Mouse (Mus musculus): ENCODE results near the gene Fbxo44.
"Not testable (repeated sequence)": the region's sequence is repeated elsewhere in the genome, so short reads cannot be mapped to it uniquely, and the experiment has no call there.

Fbxo44 gene

DNA sequence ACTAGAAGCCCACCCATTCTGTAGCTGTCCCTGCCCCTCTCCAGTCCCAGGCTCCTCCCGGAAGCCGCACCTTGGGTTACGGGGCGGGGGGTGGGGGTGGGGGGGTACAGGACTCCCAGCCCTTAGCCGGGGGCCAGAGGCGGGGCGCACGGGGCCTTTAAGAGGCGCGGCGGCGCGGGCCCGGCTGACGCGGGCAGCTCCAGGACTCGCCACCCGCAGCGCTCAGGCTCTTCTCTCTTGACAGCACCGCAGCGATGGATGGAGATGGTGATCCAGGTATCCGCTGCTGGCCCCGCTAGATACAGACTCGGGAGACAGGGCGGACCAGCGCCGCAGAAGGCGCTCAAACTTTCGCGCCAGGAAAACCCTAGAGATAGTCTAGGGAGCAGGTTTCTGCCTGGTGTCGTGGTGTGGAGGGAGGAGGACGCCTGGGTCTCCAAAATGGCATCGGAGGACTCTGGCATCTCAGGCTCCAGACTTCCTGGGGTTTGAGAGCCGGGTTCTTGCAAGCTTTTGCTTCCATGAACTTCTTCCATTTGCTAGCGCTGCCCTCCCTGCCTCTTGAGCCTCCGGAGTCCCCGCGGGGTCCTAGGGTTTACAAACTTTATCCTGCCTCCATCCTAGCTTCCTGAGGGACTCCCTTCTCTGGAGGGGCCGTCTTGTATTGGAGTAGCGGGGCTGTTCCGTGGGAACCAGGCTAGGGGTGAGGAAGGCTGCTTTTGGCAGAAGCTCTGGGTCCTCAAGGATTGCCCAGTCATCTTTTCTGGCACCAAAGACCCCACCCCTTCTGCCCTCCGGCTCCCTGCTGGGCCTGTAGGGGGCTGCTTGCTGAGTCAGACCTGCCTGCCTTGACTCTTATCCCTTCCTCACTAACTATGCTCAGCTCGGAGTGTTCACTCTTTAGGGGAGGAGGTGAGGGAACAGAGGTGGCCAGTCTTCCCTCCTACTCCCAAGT, at the start of gene Fbxo44, which contains the start of gene Fbxo2:
Fbxo44 (minus strand) TSS at position 47 of the 955 bp plus-strand sequence.
Fbxo2 (plus strand) TSS at position 186 of the 955 bp plus-strand sequence.
- no peak for DNase-seq

GRCm38 (mm10) chr4:148204873-148205232, 44.6 kb upstream of the Fbxo44 start:
- no peak for DNase-seq

- DNase-seq, result no peak
Measured at GRCm38 (mm10) chr4:148204061-148204872, 44.0 kb upstream of the Fbxo44 start.

DNA sequence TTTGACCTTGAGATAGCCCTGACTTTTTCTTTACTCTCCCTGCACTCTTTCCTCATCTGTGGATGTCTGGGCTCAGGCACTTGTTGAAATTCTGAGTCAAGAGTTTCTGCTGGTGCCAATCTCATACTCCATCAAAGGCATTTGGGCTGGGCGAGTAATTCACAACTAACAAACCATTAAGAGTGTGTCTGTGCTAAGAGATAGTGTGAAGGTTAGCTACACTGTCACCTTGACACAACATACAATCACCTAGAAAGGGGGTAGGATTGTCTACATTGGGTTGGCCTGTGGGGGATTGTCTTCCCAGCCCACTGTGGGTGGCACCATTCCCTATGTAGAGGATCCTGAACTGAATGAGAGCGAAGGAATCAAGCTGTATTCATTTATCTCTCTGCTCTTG, 43.3 kb upstream of the Fbxo44 start:
- DNase-seq, result no peak

DNA sequence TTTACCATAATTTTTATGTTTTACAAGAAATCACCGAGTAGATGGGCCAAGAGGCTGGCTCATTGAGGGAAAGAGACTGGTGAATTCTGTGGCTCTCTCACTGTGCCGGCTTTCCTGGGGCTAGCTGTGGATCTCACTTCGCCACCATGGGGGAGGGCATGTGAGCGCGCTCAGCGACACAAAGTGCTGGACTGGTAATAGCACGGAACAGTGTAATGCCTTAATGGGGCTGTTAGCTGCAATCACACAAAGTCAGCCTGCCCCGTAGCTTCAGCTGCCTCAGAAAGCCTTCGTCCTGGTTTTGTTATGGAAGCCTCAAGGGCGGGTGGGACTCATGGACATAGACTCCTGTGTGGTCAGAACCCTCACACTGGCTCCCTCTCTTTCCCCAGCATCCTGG, 38.4 kb upstream of the Fbxo44 start:
- no peak for DNase-seq

GRCm38 (mm10) chr4:148194400-148194799, 34.1 kb upstream of the Fbxo44 start:
- no peak for DNase-seq

DNA sequence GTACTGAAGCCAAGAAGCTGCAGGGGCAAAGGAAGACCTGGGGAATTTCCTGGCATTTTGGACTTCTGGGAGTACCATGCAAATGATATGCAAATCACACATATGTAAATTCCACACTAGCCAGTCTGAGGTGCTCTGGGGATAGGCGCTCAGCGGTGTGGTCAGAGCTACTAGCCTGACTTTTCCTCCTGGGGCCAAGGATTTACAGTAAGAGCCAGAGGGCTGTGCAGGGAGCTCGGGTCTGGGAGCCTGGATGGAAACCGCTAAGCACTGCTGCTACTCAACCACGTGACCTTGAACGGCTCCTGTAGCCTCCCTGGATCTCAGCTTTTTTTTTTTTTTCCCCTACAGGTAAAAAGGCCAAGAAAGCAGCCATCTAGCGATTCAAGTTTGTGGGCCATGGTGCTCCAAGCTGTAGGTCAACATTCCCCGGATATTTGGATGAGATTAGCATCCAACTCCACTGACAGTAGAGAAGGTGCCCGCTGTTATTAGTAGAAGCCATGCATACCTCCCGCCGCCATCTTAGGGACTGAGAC, 32.5 kb upstream of the Fbxo44 start:
- DNase-seq, result peak; percentile 7

- DNase-seq, result not testable (repeated sequence)
Measured at GRCm38 (mm10) chr4:148188767-148189166, 28.5 kb upstream of the Fbxo44 start.

DNA sequence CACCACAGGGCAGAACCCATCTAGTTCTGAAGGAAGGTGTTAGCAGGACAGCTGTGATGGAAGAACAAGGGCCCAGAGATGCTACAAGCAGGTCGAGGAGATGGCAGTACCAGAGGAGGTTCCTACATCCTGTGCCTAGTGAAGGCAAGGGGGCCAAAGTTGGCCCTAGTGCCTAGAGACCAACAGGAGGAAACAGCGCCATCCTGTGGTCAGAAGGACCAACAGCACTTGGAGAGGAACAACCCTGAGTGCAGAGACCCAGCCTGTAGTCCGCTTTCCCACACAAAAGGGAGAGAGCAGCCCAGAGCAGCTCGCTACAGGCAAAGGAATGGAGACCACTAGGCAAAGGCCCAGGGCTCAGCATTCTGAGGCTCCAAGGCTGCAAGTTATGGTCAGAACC, 25.5 kb upstream of the Fbxo44 start:
- DNase-seq, result no peak

DNA sequence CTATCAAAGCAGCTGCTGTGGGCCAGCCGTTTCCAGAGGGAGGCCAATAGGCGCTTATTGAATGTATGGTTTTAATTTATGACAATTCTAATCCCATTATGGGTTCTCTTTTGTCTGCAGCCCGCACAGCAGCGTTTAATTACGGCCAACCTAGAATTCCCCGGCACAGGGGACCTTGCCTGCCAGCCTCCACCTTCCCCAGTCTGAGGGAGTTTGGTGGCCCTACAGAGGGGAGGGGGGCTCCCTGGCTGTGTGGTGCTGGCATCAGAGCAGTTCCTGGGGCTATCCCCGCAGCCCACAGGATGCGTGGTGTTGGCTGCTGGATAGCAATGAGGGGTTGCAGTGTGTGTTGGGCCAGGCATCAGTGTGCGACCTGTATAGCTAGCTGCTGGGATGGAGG, 24.3 kb upstream of the Fbxo44 start:
- DNase-seq, result no peak

DNA sequence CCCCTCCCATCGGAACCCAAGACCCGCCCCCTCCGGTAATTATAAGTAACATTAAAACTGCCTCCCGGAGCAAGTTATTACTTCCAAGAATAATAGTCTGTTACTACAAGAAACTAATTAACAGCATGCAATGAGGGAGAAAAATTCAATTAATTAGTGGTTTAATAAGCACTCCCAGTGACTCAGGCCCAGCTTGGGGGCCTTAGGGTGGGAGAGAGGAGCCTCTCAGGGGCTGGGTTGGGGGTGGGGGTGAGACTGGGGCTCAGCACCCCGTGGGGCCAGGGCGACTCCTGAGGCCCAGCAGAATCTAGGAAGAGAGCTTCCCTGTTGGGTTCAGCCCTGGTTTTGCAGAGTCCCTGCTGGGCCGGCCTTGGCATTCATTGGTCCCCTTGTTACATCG, 22.1 kb upstream of the Fbxo44 start:
- no peak for DNase-seq

DNA sequence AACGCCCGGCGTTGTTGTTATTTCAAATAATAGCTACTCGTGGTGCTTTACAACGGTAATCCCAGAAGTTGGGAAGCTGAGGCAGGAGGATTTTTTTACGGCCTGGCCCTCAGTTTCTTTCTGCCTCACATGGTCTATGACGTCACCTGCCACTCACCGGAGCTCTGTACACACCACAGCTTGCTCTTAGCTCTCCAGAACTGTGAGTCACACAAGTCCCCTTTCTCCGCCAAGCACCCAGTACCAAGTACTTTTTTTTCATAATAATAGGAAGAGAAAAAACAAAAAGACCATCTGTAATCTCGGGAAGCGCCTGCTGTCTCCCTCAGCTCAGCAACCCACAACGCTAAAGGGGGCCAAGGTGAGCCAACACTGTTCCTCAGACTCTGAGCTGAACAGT, 21.2 kb upstream of the Fbxo44 start:
- DNase-seq, result no peak

DNA sequence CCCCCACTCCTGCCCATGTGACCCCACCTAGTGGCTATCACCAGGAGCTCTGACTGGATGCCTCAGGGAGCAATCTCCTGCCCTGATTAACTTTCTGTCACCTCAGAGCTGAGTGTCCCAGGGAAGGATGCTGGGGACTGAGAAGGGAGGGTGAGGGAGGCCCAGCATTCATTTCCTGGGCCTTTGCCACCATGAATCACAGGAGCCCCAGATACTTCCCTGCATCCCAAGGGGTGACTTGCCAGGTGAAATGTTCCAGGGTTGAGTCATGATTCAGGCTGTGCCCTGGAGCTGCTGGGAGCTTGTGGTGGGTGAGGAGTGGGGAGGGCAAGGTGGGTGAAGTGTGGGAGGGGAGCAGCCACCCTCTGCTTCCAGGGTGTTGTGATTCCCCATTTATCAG, 17.4 kb upstream of the Fbxo44 start:
- DNase-seq, result no peak

GRCm38 (mm10) chr4:148176603-148177002, 16.3 kb upstream of the Fbxo44 start:
- DNase-seq, result not testable (repeated sequence)

GRCm38 (mm10) chr4:148174495-148174862, 14.2 kb upstream of the Fbxo44 start:
- DNase-seq, result no peak

- no peak for DNase-seq
Measured at GRCm38 (mm10) chr4:148173811-148174494, 13.7 kb upstream of the Fbxo44 start.

- no peak for DNase-seq
Measured at GRCm38 (mm10) chr4:148171261-148171660, 11.0 kb upstream of the Fbxo44 start.

DNA sequence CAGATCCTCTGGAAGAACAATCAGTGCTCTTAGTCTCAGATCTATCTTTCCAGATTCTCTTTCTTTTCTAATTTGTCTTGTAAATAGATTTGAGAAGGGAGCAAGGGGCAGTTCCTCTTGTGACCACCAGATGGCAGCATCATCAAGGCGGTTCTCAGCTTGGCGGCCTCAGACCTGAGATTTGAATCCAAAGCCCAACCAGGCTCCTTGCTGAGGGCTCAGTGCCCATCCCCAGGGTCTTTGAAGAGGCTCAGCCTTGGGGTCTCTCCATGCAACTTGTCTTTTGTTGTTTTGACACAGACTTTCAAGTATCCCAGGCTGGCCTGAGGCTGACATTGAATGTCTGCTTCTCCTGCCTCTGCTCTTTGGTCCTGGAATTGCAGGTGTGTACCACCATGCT, 10.6 kb upstream of the Fbxo44 start:
- peak; percentile 43 for DNase-seq

DNA sequence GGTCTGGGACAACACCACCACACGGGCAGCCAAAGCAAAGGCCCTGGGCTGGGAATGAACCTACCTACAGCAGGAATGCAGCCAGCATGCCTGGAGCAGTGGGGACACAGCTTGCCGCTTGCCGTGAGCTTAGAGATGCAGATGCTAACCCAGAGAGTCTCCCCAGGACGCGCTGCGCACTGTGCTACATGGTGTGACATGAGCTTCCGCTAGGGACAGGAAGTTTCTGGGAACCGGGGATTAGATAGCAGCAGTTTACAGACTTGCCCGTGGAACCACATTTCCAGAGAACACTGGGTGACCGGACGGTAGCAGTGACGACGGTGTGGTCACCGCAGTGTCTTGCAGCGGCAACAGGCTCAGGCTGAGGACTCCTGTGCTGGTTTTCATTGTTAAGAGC, 9.3 kb upstream of the Fbxo44 start:
- no peak for DNase-seq

GRCm38 (mm10) chr4:148168287-148168686, 8.0 kb upstream of the Fbxo44 start:
- DNase-seq, result peak; percentile 52

GRCm38 (mm10) chr4:148166986-148167385, 6.7 kb upstream of the Fbxo44 start:
- DNase-seq, result peak; percentile 71

DNA sequence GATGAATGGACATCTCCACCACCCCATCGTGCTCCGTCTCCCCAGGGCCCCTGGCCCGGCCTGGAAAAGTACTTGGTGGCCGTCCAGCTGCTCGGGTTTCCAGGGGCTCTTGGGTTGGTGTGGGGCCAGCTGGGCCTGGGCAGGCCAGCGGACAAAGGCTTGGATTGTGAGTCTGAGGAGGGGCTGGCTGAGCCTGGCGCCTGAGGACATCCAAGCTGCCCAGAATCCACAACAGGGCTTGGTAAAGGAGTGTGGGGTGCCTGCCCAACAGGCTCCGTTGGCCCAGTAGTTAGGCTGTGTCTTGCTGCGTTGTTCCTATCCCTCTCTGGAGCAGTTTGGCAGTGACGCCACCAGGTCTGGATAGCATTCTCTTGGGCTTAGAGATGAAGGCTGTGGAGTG, 6.1 kb upstream of the Fbxo44 start:
- DNase-seq, result no peak

DNA sequence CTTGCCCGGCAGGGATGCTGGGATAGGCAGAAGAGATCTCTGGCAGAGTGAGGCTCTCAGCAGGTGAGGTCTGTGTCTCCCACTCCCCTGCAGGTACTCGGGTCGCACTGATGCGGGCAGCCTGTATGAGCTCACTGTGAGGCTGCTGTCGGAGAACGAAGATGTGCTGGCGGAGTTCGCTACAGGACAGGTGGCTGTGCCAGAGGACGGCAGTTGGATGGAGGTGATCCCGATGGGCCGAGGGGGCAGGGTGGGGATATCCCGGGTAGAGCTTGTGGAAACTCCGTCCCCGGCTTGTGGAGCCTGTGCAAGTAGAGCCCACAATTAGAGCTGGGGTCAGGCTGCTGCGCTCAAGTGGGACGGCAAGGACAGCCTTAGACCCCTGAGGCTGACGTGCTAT, 5.3 kb upstream of the Fbxo44 start:
- no peak for DNase-seq
